ENCODE assay signal across 14 mouse cellular contexts in genomic region chr2:161066097-161066759, GRCm38 (mm10). TPM values are rescaled to one million over a fixed set of nuclear protein-coding genes. Genes with fewer than 3 reads are reported as not detected.
DNase-seq lines count a peak whose midpoint lies in the region; ATAC-seq lines count a peak whose summit lies in the region.
"Had no signal": no experiment of that assay in that cellular context is flagged by ENCODE, and none has a peak within 500 bp of the region (broad histone marks: within the 10 kb centered on the region; RNA-seq: fewer than 3 reads in every experiment).

No protein-coding gene starts in this region.

- no peaks in the 10 kb centered on the region for H3K9me3 ChIP-seq in midbrain, embryonic 10.5 days (replicated peaks)
- H3K9me3 ChIP-seq in midbrain, embryonic 15.5 days: no peaks in the 10 kb centered on the region
- H3K9me3 ChIP-seq in liver, embryonic 12.5 days (replicated peaks): no peaks in the 10 kb centered on the region

- H3K4me2 ChIP-seq in midbrain, embryonic 15.5 days: no peak overlapping the region
- peak overlapping the region; percentile 44 for H3K4me2 ChIP-seq in liver, embryonic 12.5 days

- H3K36me3 ChIP-seq in midbrain, embryonic 10.5 days: peaks cover 15% of the 10 kb centered on the region
- H3K36me3 ChIP-seq in midbrain, embryonic 15.5 days (replicated peaks): no peaks in the 10 kb centered on the region
- peaks cover 6% of the 10 kb centered on the region for H3K36me3 ChIP-seq in liver, embryonic 12.5 days

- no peak for ATAC-seq in midbrain, embryonic 15.5 days (replicated peaks)
- ATAC-seq in liver, embryonic 12.5 days: peak; percentile 91

- 34% methylated on average over 10 of the region's 10 CpGs for whole genome bisulfite sequencing in midbrain, embryonic 10.5 days
- 17% methylated on average over 10 of the region's 10 CpGs for WGBS in midbrain, embryonic 15.5 days
- 23% methylated on average over 10 of the region's 10 CpGs for WGBS in liver, embryonic 12.5 days (ENCODE audit: insufficient replicate concordance)

- peak overlapping the region; percentile 61; the same call in 1 of the 2 replicates for H3K27ac ChIP-seq in midbrain, embryonic 10.5 days (replicated peaks)
- H3K27ac ChIP-seq in midbrain, embryonic 15.5 days: no peak overlapping the region
- H3K27ac ChIP-seq in liver, embryonic 12.5 days: 0 out of 2 replicates have a peak overlapping the region, but pooled peaks have one; percentile 41

- H3K4me1 ChIP-seq in midbrain, embryonic 10.5 days: peaks cover 27% of the 10 kb centered on the region
- peaks cover 9% of the 10 kb centered on the region for H3K4me1 ChIP-seq in midbrain, embryonic 15.5 days
- peaks cover 30% of the 10 kb centered on the region for H3K4me1 ChIP-seq in liver, embryonic 12.5 days

- H3K27me3 ChIP-seq in midbrain, embryonic 10.5 days (ENCODE audit: low read depth, poor library complexity, severe bottlenecking): no peaks in the 10 kb centered on the region
- H3K27me3 ChIP-seq in midbrain, embryonic 15.5 days (replicated peaks): no peaks in the 10 kb centered on the region
- H3K27me3 ChIP-seq in liver, embryonic 12.5 days (replicated peaks): no peaks in the 10 kb centered on the region
- H3K27me3 ChIP-seq: CH12.LX had no signal

- no peak overlapping the region for H3K9ac ChIP-seq in midbrain, embryonic 15.5 days
- peak overlapping the region; percentile 22; the same call in 1 of the 2 replicates for H3K9ac ChIP-seq in liver, embryonic 12.5 days

- DNase-seq in midbrain, embryonic 10.5 days (ENCODE audit: low spot score): peak; percentile 18
- peak; percentile 45 for DNase-seq in c-Kit-positive CD71-positive TER-119-negative erythroid progenitor cells, embryonic 14.5 days (ENCODE audit: low read depth)
- DNase-seq in right cerebral cortex, postnatal 4 days: no peak
- no peak for DNase-seq in thymus, postnatal 36 days
- no peak for DNase-seq in spleen, adult 12 weeks (ENCODE audit: low spot score)
- DNase-seq: adrenal gland, postnatal 10 days; cerebellum, postnatal 36 days; heart, postnatal 36 days; lung, adult 18-20 months; lung, postnatal 4 days; thymus, adult 2 months had no signal

- peak overlapping the region; percentile 11; the same call in 1 of the 2 replicates for H3K4me3 ChIP-seq in midbrain, embryonic 10.5 days
- H3K4me3 ChIP-seq in midbrain, embryonic 15.5 days: no peak overlapping the region
- H3K4me3 ChIP-seq in liver, embryonic 12.5 days: no peak overlapping the region

RNA-seq across cellular contexts. Expression of gene Chd6, which starts 42.6 kb away (rescaled TPM):
- polyA plus RNA-seq in midbrain, embryonic 10.5 days (2016; fragmentation: Nextera tagmentation; extraction: Ambion mirVana): 22.8 and 29.0 TPM in 2 replicates
- polyA plus RNA-seq in midbrain, embryonic 15.5 days (2015; fragmentation: Nextera tagmentation; extraction: Ambion mirVana): 36.9 and 40.8 TPM in 2 replicates
- 8.3 and 8.8 TPM in 2 replicates for polyA plus RNA-seq in liver, embryonic 12.5 days (2016; fragmentation: Nextera tagmentation; extraction: Ambion mirVana)

Comparison
In these comparisons a context has a peak if more than half of its experiments do, and no peak if none do; other contexts are left out.
1. DNase-seq: peak in midbrain, embryonic 10.5 days (single experiment) and c-Kit-positive CD71-positive TER-119-negative erythroid progenitor cells, embryonic 14.5 days (single experiment); none in right cerebral cortex, postnatal 4 days (single experiment), thymus, postnatal 36 days (0 of 2) and spleen, adult 12 weeks (single experiment).